Mouse (Mus musculus) bone marrow, adult 2 months (tissue): ENCODE results near the gene Bmp15. TPM values are rescaled to one million over a fixed set of nuclear protein-coding genes. Genes with fewer than 3 reads are reported as not detected.

Experiments used
- H3K27ac ChIP-seq: fragments of 200-500 bp; 2 replicates; pipeline ENCODE4 v1.5.1; 2012; ENCODE audit warnings: low read depth, mild to moderate bottlenecking, control low read depth, inconsistent platforms, low read length; ENCODE audit not compliant: control insufficient read depth, poor library complexity, insufficient read depth
- H3K4me1 ChIP-seq: fragments of 200-500 bp; 2 replicates; pipeline ENCODE4 v1.6.1; 2011; ENCODE audit warnings: low read length; ENCODE audit not compliant: control insufficient read depth, insufficient read depth
- H3K4me3 ChIP-seq: fragments of 200-500 bp; replicated peaks from 2 replicates; pipeline ENCODE3; 2011; ENCODE audit warnings: mild to moderate bottlenecking, low read depth, low read length, control low read depth; ENCODE audit not compliant: control insufficient read depth
- CTCF ChIP-seq: fragments of 200-500 bp; IDR thresholded peaks from 2 replicates; pipeline ENCODE4 v1.5.1; 2011; ENCODE audit warnings: low read length, control low read depth; ENCODE audit not compliant: control insufficient read depth, insufficient read depth
- POLR2A ChIP-seq: fragments of 200-500 bp; IDR thresholded peaks from 2 replicates; pipeline ENCODE4 v1.6.1; 2011; ENCODE audit warnings: low read depth, mild to moderate bottlenecking, control low read depth, low read length, borderline replicate concordance; ENCODE audit not compliant: control insufficient read depth
- WGBS: fragments of 180-500 bp; shearing (Covaris S2); methylation state at CpG from one replicate; pipeline ENCODE4 v1.1.7; 2018; 5-methylcytosine and 5-hydroxymethylcytosine counted together
- polyA plus RNA-seq: library from polyadenylated mRNA; stranded (reverse); fragments of >200 nt; gene quantifications from 2 replicates; pipeline ENCODE4 v1.2.4, GENCODE M21; 2011; ENCODE audit warnings: low replicate concordance; ENCODE audit not compliant: missing spikeins, insufficient read depth, insufficient read length

Gene Bmp15
- polyA plus RNA-seq, result not detected in 2 replicates

DNA sequence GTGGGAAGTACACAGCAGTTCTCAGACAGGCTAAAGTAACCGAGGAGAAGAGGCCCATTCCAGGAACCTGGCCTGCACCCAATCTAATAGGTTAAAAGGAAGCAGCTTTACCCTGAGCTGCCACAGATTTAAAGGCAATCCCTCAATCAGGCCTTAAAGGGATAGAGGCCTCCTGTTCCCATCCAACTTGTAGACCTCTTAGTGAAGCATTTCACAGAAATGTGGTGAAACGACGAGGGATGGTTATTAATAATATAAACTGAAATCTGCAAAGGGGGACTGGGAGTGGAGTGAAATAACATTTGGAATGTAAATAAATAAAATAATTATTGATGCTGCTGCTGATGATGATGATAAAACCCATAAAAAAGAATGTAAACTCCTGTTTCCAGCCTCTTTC lies at the start of gene Bmp15:
TSS of gene Bmp15 (minus strand) at position 101 of the 400 bp plus-strand sequence.
- TF ChIP-seq POLR2A (no peak), CTCF (no peak)
- no peak within 1 kb of the TSS for H3K27ac ChIP-seq
- 65% methylated on average over 3 of the region's 3 CpGs for WGBS

DNA sequence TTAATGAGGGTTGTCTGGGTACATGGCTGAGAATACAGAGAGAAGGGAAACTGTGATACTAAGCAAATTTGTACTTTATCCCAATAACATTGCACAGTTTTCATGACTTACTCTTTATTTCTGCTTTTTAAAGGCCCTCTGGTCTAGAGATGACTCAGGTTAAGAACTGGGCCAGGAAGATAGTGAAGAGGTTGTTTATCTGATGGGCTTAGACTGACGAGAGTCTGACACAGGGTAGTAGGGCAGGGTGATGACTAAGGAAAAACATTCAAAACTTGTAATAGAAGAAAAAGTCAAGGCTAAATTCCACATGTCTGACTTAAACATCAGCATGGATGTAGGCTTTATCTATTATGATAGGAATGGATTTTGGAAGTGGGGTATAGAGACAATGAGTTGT lies 48.3 kb upstream of the Bmp15 start:
- Histone ChIP-seq H3K4me3 (no peak overlapping the region), H3K27ac (no peak overlapping the region), H3K4me1 (no peaks in the 10 kb centered on the region)
- 50% methylated on average over 1 of the region's 1 CpGs for WGBS
- no peak for TF ChIP-seq POLR2A
- TF ChIP-seq CTCF, result no peak

More for the DNA sequence above, at the start of gene Bmp15:
- Histone ChIP-seq H3K4me3 (no peak within 1 kb of the TSS), H3K4me1 (no peaks in the 10 kb centered on the region)

DNA sequence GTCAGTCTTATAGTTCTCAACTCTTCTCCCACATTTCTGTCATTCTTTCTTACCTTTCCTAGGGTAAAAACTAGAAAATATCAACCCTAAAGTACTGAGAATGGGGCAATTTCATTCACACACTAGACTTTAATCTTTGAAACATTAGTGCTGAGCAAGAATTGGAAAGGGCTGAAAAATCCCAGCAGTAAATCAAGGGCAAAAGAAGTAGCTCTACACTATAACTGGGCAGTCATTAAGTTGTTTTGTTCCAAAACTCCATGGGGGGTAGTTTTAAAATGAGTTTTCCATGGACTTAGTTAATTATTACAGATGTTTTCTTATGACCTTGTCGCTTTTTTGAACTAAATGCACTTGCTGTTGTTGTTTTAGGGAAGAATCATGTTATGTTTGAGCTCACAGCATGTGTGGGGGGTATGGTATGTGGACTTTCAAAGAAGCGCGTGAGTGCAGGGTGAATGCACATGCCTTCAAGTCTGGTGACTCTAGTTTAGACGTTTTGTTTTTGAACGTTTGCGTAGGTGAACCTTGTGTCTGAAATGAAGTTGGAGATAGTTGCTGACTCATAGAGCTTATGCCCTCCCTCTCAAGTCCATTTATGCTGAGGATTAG lies 37.1 kb upstream of the Bmp15 start:
- WGBS, result 78% methylated on average over 6 of the region's 6 CpGs
- TF ChIP-seq CTCF (no peak), POLR2A (no peak)
- no peak overlapping the region for H3K4me3 ChIP-seq
- H3K4me1 ChIP-seq, result no peaks in the 10 kb centered on the region
- no peak overlapping the region for H3K27ac ChIP-seq

DNA sequence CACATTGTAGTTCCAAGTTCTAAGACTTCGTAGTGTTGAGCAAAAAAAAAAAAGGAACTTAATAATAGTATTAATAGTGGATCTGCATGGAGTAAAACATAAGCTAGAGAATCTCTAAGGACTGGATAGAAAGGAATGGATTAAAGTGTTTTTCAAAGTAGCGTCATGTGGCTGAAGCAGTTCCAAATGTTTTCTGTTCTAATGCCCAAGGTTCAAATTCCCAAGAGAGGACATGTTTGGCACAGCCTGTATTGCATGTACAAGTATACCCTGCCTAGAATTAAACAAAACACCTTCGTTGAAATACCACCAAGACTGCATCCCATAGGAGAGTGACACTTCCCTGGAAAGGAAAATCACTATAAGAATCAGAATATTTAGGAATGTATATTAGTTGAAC lies 36.4 kb upstream of the Bmp15 start:
- TF ChIP-seq CTCF, result no peak
- no peak for TF ChIP-seq POLR2A
- Histone ChIP-seq H3K27ac (no peak overlapping the region), H3K4me3 (no peak overlapping the region), H3K4me1 (no peaks in the 10 kb centered on the region)
- WGBS, result 70% methylated on average over 3 of the region's 3 CpGs

DNA sequence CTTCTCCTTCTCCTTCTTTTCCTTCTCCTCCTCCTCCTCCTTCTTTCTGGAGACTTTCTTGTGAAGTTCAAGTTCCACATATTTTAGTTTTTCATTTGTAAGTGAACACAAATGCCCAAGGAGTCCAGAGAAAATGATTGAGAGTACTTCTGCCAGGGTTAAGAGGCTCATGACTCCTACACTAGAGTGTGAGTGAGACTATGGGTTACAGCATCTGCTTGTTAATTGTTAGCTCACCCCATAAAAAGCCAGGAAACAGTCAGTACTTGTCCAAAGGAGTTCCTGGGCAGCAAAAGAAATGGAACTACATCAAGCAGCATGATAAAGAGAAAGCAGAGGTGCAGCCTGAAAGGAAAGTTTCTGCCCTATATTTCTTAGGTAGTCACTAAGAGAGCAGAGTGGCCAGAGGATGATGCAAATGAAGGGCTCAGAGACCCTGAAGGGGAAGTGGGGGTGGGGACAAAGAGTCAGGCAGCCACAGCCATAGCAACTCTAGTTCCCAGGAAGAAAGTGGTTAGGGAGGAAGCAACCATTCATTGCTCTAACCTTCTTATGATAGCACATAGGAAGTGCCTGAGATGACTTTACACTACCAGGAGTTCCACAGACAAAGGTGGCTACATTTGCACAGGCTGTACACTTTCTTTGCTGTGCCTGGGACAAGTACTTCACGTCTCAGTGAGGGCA lies 24.9 kb upstream of the Bmp15 start:
- WGBS, result 8% methylated on average over 1 of the region's 1 CpGs
- Histone ChIP-seq H3K4me1 (no peaks in the 10 kb centered on the region), H3K4me3 (no peak overlapping the region), H3K27ac (no peak overlapping the region)
- TF ChIP-seq CTCF (no peak), POLR2A (no peak)

DNA sequence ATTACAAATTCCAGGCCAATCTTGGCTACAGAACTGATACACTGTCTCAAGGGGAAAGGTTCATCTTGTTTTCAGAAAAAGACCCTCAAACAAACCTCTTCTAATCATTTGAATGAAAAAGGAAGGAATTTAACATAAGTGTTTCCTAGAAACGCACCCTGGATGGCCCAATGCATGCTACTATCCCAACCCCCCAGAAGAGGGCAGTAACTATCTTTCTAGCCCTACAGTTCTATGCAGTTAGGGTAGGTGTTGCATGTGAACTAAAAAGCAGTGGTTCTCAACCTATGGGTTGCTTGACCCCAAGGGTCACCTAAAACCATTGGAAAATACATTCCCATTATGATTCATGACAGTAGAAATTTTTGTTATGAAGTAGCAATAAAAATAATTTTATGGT lies 3.5 kb upstream of the Bmp15 start:
- no peak for TF ChIP-seq POLR2A
- no peak for TF ChIP-seq CTCF
- Histone ChIP-seq H3K4me1 (no peaks in the 10 kb centered on the region), H3K4me3 (no peak overlapping the region), H3K27ac (no peak overlapping the region)
- 17% methylated on average over 1 of the region's 1 CpGs for WGBS

DNA sequence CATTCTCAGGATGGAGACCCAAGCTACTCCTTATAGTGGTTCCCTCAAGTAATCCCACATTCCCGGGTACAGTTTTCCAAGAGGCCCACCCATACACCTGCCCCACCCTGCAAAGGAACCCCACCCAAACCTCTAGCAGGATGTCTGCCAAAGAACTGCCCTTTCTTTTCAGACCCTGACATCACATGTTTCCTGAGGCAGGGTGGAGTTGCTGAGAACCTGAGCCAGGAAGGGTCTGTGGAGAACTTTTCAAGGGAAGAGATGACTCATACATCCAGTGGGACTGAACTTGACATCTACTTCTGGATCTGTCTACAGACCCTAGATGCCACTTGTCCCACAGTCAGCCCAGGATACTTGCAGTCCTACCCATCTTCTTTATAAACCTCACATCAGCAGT lies 2.8 kb downstream of the Bmp15 start:
- no peaks in the 10 kb centered on the region for H3K4me1 ChIP-seq
- no peak for TF ChIP-seq POLR2A
- no peak for TF ChIP-seq CTCF
- H3K4me3 ChIP-seq, result no peak overlapping the region
- 67% methylated on average over 1 of the region's 1 CpGs for WGBS
- no peak overlapping the region for H3K27ac ChIP-seq

Other genes with a start within 250 kb of the Bmp15 start
- not detected in 2 replicates for gene AU022751, start 237.3 kb downstream of the Bmp15 start, polyA plus RNA-seq
- not detected in 2 replicates for gene Nudt10, start 147.7 kb downstream of the Bmp15 start, polyA plus RNA-seq
- gene Shroom4, start 79.1 kb upstream of the Bmp15 start, polyA plus RNA-seq, result 0.86 and 2.1 TPM in 2 replicates